Mouse (Mus musculus): ENCODE results near the gene Myo18b.
A peak's percentile ranks its signal among the peaks of the same experiment; 100 is the strongest.

Gene Myo18b

GRCm38 (mm10) chr5:112895674-112896654 lies at the start of gene Myo18b:
Myo18b (minus strand) TSS chr5:112896362.
- no peak for DNase-seq (ENCODE audit: low spot score in 2 of 2)

DNA sequence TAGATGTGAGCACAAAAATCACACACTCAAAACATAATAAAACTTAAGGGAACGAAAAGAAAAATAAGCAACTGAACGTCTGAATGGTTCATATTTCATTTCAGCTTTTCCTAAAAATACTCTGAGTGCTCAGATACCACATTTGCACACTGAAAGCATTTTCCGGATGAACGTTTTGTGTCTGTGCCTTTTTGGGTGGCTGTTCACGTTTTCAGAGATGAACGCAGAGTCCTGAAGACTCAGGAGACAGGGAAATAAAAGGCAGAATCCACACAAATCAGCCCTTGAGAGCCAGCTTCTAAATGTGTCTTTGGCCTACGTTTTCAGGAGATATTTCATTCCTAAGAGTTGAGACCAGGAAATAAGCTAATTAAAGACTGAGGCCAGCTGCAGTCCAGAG lies 49.8 kb upstream of the Myo18b start:
- DNase-seq (ENCODE audit: low spot score in 2 of 2), result no peak

- no peak for DNase-seq (ENCODE audit: low spot score in 2 of 2)
Measured at GRCm38 (mm10) chr5:112942244-112942643, 46.1 kb upstream of the Myo18b start.

GRCm38 (mm10) chr5:112941001-112941400 lies 44.8 kb upstream of the Myo18b start:
- no peak for DNase-seq (ENCODE audit: low spot score in 2 of 2)

- no peak for DNase-seq (ENCODE audit: low spot score in 2 of 2)
Measured at GRCm38 (mm10) chr5:112936632-112937031, 40.5 kb upstream of the Myo18b start.

DNA sequence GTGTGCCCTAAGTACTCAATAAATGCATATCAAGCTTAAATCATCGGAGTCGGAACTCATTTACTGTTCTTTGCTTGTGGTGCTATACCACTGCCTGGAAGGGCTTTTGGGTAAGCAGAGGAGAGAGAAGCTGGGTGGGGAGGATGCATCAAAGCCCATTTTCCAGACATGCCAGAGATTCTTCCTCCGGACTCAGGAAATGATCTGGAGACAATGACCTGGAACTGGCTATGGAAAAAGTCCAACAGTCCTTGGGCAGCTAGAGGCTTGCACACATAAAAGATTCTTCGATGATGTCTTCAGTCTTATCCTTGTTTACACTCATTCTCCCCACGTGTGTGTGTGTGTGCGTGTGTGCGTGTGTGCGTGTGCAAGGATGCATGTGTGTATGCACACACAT lies 39.3 kb upstream of the Myo18b start:
- DNase-seq (ENCODE audit: low spot score in 2 of 2), result no peak

DNA sequence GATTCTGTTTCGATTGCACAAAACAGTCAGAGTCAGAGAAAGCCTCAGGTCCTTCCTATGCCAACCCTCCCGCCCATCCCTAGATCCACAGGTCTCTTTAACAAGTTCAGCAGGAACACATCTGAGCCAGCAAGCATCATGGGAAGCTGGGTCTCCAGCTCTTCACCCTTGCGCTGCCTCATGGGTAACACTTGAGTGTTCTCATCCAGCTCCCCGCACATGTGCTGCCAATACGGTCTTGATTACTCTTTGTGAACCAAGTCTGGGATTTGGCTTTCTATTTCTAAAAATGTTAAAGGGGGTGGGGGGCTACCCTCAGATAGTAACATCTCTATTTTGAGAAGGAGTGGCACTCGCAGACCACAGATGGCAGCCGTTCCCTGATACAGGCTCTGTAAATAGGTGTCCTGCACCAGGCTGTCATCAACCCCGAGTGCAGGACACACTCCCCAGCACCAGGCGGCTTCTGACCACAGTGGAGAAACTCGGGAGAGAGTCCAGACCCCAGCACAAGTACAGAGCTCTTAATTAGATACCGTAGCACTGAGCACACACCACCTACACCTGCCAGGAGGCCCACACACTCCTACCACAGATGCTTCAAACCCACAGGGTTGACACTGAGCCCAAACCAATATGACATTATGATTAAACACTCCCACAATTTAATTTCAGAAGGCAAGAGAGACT lies 36.9 kb upstream of the Myo18b start:
- no peak for DNase-seq (ENCODE audit: low spot score in 2 of 2)

GRCm38 (mm10) chr5:112931901-112932300 lies 35.7 kb upstream of the Myo18b start:
- DNase-seq (ENCODE audit: low spot score in 2 of 2), result no peak

GRCm38 (mm10) chr5:112928201-112928881 lies 32.2 kb upstream of the Myo18b start:
- DNase-seq (ENCODE audit: low spot score in 2 of 2), result no peak

DNA sequence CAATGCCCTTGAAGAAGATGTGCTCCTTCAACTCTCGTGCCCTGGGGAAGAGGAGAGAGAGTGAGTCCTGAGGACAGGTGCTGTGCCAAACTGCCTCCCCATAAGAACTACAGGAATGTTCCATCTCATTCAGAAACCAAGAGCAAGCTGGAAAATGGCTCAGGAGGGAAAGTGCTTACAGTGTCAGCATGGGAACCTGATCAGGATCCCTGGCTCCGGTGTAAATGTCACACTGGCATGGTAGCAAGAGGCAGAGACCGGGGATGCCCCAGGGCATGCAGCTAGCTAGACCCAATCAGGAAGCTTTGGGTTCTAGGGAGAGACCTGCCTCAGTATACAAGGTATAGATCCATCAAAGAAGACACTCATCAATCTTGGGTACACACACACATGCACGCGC lies 29.3 kb upstream of the Myo18b start:
- no peak for DNase-seq (ENCODE audit: low spot score in 2 of 2)

- no peak for DNase-seq (ENCODE audit: low spot score in 2 of 2)
Measured at GRCm38 (mm10) chr5:112924806-112925205, 28.6 kb upstream of the Myo18b start.

DNA sequence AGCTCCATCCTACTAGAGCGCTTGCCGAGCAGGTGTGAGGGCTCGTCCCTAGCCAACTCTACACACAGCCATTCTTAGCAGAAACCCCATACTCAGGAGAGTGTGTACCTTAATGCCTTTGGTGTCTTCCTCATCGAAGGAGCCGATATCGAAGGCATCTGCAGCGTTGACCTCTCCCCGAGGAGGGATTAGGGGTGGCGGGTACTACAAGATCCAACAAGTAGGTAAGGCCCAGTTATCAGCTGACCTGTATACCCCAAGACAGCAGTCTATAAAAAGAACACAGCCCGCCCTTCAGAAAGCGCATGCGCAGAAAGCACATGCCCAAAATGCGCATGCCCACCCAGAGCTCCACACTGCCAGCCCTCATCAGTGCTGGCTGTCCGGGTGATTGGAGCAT lies 27.7 kb upstream of the Myo18b start:
- DNase-seq (ENCODE audit: low spot score in 2 of 2), result no peak

DNA sequence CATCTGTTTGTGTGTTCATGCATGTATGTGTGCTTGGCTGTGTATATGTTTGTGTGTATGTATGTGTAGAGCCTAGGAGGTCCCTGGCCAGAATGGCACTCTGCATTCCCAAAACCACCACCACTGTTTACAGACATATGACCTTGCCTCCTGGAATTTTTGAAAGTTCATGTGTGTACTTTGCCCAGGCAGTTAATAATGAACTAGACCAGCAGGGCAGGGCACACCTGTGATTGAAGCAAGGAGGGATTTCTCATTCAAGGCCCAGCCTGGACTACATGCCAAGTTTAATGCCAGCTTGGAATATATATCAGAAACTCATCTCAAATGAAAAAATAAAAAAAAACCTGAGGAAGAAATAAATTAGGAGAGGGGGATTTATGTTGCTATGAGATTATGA lies 25.8 kb upstream of the Myo18b start:
- no peak for DNase-seq (ENCODE audit: low spot score in 2 of 2)

- DNase-seq (ENCODE audit: low spot score in 2 of 2), result no peak
Measured at GRCm38 (mm10) chr5:112910381-112910780, 14.2 kb upstream of the Myo18b start.

- no peak for DNase-seq (ENCODE audit: low spot score in 2 of 2)
Measured at GRCm38 (mm10) chr5:112908169-112908614, 12.0 kb upstream of the Myo18b start.

- no peak for DNase-seq (ENCODE audit: low spot score in 2 of 2)
Measured at GRCm38 (mm10) chr5:112907504-112907903, 11.3 kb upstream of the Myo18b start.

- no peak for DNase-seq (ENCODE audit: low spot score in 2 of 2)
Measured at GRCm38 (mm10) chr5:112893462-112894060, 2.6 kb downstream of the Myo18b start.

- no peak for DNase-seq (ENCODE audit: low spot score in 2 of 2)
Measured at GRCm38 (mm10) chr5:112892411-112892810, 3.8 kb downstream of the Myo18b start.

- DNase-seq (ENCODE audit: low spot score in 2 of 2), result no peak
Measured at GRCm38 (mm10) chr5:112888651-112889050, 7.5 kb downstream of the Myo18b start.

DNA sequence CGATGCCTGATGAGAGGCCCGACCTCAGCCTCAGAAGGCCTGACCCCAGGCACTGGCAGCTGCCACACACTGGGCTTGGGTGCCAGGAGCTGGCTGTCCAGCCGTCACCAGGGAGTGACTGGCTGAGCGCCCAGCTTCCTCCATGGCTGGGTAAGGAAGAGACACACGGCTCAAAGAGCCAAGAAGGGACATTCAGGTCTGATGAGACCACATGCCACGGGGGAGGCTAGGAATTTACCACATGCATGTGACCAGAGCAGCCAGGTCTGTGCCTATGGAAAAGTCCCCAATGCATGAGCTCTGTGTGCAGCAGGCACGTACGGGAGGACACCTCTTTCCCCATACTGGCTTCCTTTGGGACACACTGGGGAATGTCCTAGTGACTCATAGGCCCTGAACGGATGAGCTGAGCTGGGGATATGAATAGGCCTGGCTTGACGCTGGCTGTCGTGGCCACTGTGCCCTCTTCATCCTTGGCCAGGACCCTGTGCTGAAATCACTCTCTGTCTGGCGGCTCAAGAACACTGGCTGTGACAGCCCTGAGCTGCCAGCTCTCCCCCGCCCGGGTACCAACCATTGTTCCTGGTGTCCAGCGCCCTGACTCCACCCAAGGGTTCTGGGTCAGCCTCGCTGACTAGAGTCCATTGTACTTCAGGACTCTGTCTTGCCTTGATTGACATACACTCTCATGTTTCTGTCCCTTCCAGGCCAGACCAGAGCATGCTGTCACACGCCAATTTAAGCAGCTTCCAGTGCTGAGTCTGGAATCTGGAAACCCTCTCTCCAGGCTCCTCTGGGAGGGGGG lies 9.3 kb downstream of the Myo18b start:
- DNase-seq (ENCODE audit: low spot score in 2 of 2), result peak in 1 of 2 experiments; percentile 40
